Mouse (Mus musculus) lung, postnatal 10 days (tissue): ENCODE measurements at regions not wholly inside any gene's neighbourhood (a gene's known extent, or its start where the extent isn't known, plus 50 kb on each side); places are given as distances from the start of the nearest gene placed in this dataset.

Source experiments
- DNase-seq: peaks from one replicate; pipeline ENCODE4 v3.0.0; 2021

GRCm38 (mm10) chr5:115790436-115790835, 54.6 kb upstream of the Cit start:
- peak; percentile 66 for DNase-seq
